Mouse (Mus musculus) induced T-regulatory cell, adult 2 months (primary cell): Measurements from ENCODE around the gene Bicdl2.

ENCODE experiments used
- DNase-seq: peaks from one replicate; pipeline ENCODE4 v3.0.0-alpha.2; 2012; ENCODE audit warnings: low read depth

Gene Bicdl2

DNA sequence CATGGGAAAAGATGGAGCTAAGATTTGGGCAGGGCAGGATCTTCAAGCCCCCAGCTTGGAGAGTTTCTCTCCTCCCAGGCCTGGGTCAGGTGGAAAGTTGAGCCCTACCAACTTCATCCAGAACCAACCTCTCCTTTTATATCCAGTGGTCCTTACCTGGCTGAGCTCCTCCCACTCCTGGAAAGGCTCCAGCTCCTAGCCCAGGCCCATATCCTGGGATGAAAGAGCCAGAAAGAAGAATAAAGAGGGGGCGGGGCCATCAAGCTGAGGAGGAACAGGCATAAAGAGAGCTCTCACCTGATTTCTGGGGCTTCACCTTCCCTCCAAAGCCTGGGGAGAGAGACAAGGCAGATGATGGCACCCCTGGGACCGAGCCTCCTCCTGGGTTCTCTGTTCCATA is 56.7 kb downstream of the Bicdl2 start:
- no peak for DNase-seq
